Mouse (Mus musculus): Measurements from ENCODE around the gene Mapk8.

DNA sequence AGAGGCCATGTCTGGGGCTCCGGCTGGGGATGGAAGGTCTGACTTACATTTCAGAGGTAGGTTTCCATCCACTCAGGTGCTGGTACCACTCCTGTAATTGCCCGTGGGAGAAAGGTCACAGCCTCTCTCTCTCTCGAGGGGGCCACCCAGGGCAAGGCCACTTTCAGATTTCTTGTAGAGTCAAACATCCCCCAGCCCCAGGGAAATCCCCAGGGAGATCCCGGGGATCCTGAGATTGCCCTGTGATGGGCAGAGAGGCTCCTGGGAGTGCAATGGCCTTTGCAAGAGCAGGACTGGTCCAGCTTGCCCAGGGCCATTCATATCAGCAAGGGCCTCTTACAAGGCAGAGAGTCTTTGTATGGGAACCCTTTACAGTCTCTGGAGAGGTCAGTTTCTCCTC, 112.6 kb downstream of the Mapk8 start:
- TF ChIP-seq CTCF (IDR thresholded peaks at IDR 0.05; ENCODE audit: borderline replicate concordance, insufficient read depth, low read length) (no peak), POLR2A (IDR thresholded peaks at IDR 0.05; ENCODE audit: low read depth, low read length) (no peak)

Measured in embryonic fibroblast, embryonic 13.5 days (primary cell).